Mouse (Mus musculus): Measurements from ENCODE around the gene Ficd.

- no peak for TF ChIP-seq GATA1 (IDR thresholded peaks at IDR 0.05; ENCODE audit: borderline replicate concordance, low read length)
- no peak for TF ChIP-seq FLI1 (IDR thresholded peaks at IDR 0.05; ENCODE audit: low read length)
Observed at GRCm38 (mm10) chr5:113786985-113787384, 51.4 kb downstream of the Ficd start.

Data from megakaryocyte, embryonic 14.5 days (primary cell).